Comparison of ENCODE assay signal across 24 mouse cellular contexts in genomic region chr6:60754975-60755374, GRCm38 (mm10).
A peak's percentile ranks its signal among the peaks of the same experiment; 100 is the strongest.
DNase-seq lines count a peak whose midpoint lies in the region; ATAC-seq lines count a peak whose summit lies in the region.
"Had no signal": no experiment of that assay in that cellular context is flagged by ENCODE, and none has a peak within 500 bp of the region (broad histone marks: within the 10 kb centered on the region; RNA-seq: fewer than 3 reads in every experiment).

No protein-coding gene starts in this region.

- DNase-seq in cerebellum, adult 9-11 months: peak; percentile 12
- DNase-seq in cerebellum, adult 11-12 months: no peak
- DNase-seq in hindbrain, embryonic 10.5 days (ENCODE audit: low spot score): no peak
- peak; percentile 43 for DNase-seq in brain, adult 2 months (ENCODE audit: low read depth, low spot score)
- no peak for DNase-seq in heart, postnatal 10 days
- DNase-seq: adrenal gland, adult 2 months; adrenal gland, postnatal 14 days; cerebellum, adult 8-10 months; embryo, embryonic 11 days; gastrocnemius, adult 2 months; gastrocnemius, postnatal 14 days; heart, adult 11 months; heart, postnatal 36 days; kidney, adult 11 months; kidney, adult 8-10 months had no signal

- no peak overlapping the region for H3K9ac ChIP-seq in hindbrain, embryonic 16.5 days (ENCODE audit: low read depth, low read length)
- H3K9ac ChIP-seq: embryonic facial prominence, embryonic 13.5 days; forebrain, embryonic 12.5 days; forebrain, embryonic 15.5 days; intestine, embryonic 15.5 days had no signal

- H3K27ac ChIP-seq in hindbrain, embryonic 16.5 days (ENCODE audit: low read depth, low read length): no peak overlapping the region
- H3K27ac ChIP-seq in hindbrain, embryonic 10.5 days: no peak overlapping the region
- H3K27ac ChIP-seq: embryonic facial prominence, embryonic 10.5 days; embryonic facial prominence, embryonic 13.5 days; forebrain, embryonic 12.5 days; forebrain, embryonic 15.5 days; gastrocnemius, adult 2 months; intestine, embryonic 15.5 days had no signal

- intact Hi-C loops in heart, postnatal 10 days (cut with DNase I): no loop called here

- 78% methylated on average over 1 of the region's 1 CpGs for WGBS in hindbrain, embryonic 16.5 days
- WGBS in hindbrain, embryonic 10.5 days: 92% methylated on average over 1 of the region's 1 CpGs

- no peaks in the 10 kb centered on the region for H3K9me3 ChIP-seq in hindbrain, embryonic 16.5 days (ENCODE audit: control insufficient read depth, low read length)
- H3K9me3 ChIP-seq in hindbrain, embryonic 10.5 days: no peaks in the 10 kb centered on the region
- H3K9me3 ChIP-seq: embryonic facial prominence, embryonic 10.5 days; embryonic facial prominence, embryonic 13.5 days; forebrain, embryonic 12.5 days; forebrain, embryonic 15.5 days; intestine, embryonic 15.5 days had no signal

- H3K4me3 ChIP-seq in hindbrain, embryonic 16.5 days (ENCODE audit: low read length): no peak overlapping the region
- no peak overlapping the region for H3K4me3 ChIP-seq in hindbrain, embryonic 10.5 days
- H3K4me3 ChIP-seq: embryonic facial prominence, embryonic 10.5 days; embryonic facial prominence, embryonic 13.5 days; erythroblast, embryonic 14.5 days; forebrain, embryonic 12.5 days; forebrain, embryonic 15.5 days; gastrocnemius, adult 2 months; intestine, embryonic 15.5 days had no signal

- ATAC-seq in hindbrain, embryonic 16.5 days: peak; percentile 79
- ATAC-seq: CD4-positive, CD25-positive, alpha-beta regulatory T cell, adult 4 months; forebrain, embryonic 15.5 days; intestine, embryonic 15.5 days had no signal

- no peaks in the 10 kb centered on the region for H3K27me3 ChIP-seq in hindbrain, embryonic 16.5 days (replicated peaks; ENCODE audit: control insufficient read depth, insufficient read depth, low read length)
- no peaks in the 10 kb centered on the region for H3K27me3 ChIP-seq in hindbrain, embryonic 10.5 days (ENCODE audit: insufficient read depth, poor library complexity, severe bottlenecking)
- H3K27me3 ChIP-seq: embryonic facial prominence, embryonic 13.5 days; forebrain, embryonic 12.5 days; forebrain, embryonic 15.5 days; intestine, embryonic 15.5 days had no signal

- H3K4me1 ChIP-seq in hindbrain, embryonic 16.5 days (ENCODE audit: control insufficient read depth, insufficient read depth, low read depth, low read length): no peaks in the 10 kb centered on the region
- H3K4me1 ChIP-seq in hindbrain, embryonic 10.5 days (replicated peaks): no peaks in the 10 kb centered on the region
- H3K4me1 ChIP-seq: embryonic facial prominence, embryonic 10.5 days; embryonic facial prominence, embryonic 13.5 days; forebrain, embryonic 12.5 days; forebrain, embryonic 15.5 days; intestine, embryonic 15.5 days had no signal

- H3K36me3 ChIP-seq in hindbrain, embryonic 16.5 days (ENCODE audit: control insufficient read depth, insufficient read depth, low read length): no peaks in the 10 kb centered on the region
- H3K36me3 ChIP-seq in hindbrain, embryonic 10.5 days: no peaks in the 10 kb centered on the region
- H3K36me3 ChIP-seq: embryonic facial prominence, embryonic 10.5 days; embryonic facial prominence, embryonic 13.5 days; forebrain, embryonic 12.5 days; forebrain, embryonic 15.5 days; intestine, embryonic 15.5 days had no signal

- no peak overlapping the region for H3K4me2 ChIP-seq in hindbrain, embryonic 16.5 days (ENCODE audit: low read length)
- H3K4me2 ChIP-seq: embryonic facial prominence, embryonic 13.5 days; forebrain, embryonic 12.5 days; forebrain, embryonic 15.5 days; heart, embryonic 11.5 days; intestine, embryonic 15.5 days had no signal

Comparison
In these comparisons a context has a peak if more than half of its experiments do, and no peak if none do; other contexts are left out.
1. DNase-seq: peak in cerebellum, adult 9-11 months (single experiment) and brain, adult 2 months (single experiment); none in cerebellum, adult 11-12 months (single experiment), hindbrain, embryonic 10.5 days (single experiment) and heart, postnatal 10 days (0 of 2).